Mouse (Mus musculus): ENCODE measurements around the gene Fbxo24.
"Not testable (repeated sequence)": the region's sequence is repeated elsewhere in the genome, so short reads cannot be mapped to it uniquely, and the experiment has no call there.

Gene Fbxo24

DNA sequence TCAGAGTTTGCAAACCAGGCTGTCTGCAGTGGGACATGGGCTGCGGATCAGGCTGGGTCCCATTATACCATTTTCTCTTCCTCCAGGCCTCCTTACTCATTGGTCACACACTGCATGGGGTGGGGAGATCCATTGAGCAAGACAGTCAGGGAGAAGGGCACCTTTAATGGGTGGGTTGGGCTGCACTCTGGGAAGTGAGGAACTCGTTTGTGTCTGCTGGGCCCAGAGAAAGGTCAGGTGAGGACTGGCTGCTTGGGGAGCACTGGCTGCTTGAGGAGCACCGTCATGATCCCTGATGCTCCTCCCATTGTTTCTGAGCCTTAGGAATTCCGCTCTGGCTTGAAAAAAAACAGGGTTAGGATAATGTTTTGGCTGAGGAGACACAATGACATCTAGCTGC, 14.1 kb upstream of the Fbxo24 start:
- DNase-seq (ENCODE audit: low spot score in 2 of 2) = no peak

DNA sequence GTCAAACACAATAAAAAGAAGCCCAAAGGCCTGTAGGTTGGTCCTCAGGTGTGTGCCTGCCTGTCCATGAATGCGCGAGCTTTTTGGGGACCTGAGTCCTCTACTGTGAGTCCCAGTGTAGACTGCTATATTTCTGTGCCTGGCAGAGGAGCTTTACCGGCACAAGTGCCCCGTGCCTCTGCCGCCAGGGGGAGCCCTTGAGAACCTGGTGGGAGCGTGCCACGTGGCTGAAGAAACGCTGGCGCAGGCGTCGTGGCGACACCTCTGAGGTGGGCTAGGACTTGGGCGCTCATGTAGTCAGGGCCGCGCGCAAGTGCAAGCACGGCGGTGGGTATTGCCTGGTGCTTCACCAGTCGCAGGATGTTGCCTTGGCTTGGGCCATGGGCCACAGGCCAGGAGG, 12.3 kb upstream of the Fbxo24 start, which contains the start of gene Sap25:
Sap25 (plus strand) TSS at position 281 of the 400 bp plus-strand sequence.
- peak in 1 of 2 experiments; percentile 24 for DNase-seq (ENCODE audit: low spot score in 2 of 2)

DNA sequence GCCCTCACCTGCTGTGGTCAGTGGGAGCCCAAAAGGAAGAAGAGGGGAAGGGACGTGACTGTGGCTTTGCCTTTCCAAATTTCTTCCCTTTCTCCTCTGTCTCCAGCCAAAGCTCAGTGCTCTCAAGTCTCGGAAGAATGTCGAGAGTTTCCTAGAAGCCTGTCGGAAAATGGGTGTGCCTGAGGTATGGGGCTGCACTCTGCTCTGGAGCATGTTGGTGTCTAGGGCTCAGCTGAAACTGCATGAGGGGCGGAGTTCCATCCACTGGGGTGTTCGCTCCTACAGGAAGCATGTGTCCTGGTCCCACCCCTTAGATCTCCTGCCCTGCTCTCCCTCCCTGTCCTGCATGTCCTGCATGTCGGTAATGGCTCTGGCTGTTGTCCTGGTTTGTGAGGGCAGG, 10.7 kb upstream of the Fbxo24 start:
- no peak for DNase-seq (ENCODE audit: low spot score in 2 of 2)

- no peak for DNase-seq (ENCODE audit: low spot score in 2 of 2)
These were observed 4.7 kb upstream of the Fbxo24 start for GRCm38 (mm10) chr5:137633397-137634084.

GRCm38 (mm10) chr5:137631591-137631990, 2.8 kb upstream of the Fbxo24 start:
- DNase-seq (ENCODE audit: low spot score in 2 of 2) = peak; percentile 58 to 71

- DNase-seq (ENCODE audit: low spot score in 2 of 2) = peak; percentile 91 to 92
These were observed 2.4 kb upstream of the Fbxo24 start for GRCm38 (mm10) chr5:137631171-137631570.

GRCm38 (mm10) chr5:137630602-137631001, 1.8 kb upstream of the Fbxo24 start:
- peak; percentile 48 to 56 for DNase-seq (ENCODE audit: low spot score in 2 of 2)

DNA sequence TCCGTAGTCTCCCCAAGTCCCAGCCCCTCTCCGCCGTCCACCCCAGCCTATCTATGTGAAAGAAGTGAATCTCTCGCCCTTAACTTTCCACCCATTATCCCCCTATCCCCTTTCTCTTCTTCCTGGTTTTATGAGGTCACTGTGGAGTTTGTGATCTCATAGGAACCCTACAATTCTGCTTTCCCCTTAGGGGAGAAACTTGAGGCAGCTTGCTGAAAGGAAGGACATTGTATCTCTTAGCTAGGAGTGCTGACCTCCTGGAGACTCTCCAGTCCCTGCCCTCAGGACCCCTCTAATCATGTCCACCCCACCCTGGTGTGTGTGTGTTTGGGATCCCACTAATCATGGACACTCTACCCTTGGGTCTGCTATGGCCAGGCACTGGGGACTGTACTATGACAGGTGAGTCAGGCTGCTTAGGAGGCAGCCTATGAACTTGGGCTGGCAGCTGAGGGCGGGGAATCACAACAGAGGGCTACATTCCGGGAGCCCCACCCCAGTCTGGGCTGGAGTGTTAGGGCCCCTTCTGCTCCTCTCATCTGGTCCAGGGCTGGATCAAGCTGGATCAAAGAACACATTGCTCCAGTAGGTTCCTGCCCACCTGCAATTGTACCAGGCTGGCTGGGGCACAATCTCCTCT, 1.2 kb upstream of the Fbxo24 start:
- DNase-seq (ENCODE audit: low spot score in 2 of 2) = peak; percentile 45

DNA sequence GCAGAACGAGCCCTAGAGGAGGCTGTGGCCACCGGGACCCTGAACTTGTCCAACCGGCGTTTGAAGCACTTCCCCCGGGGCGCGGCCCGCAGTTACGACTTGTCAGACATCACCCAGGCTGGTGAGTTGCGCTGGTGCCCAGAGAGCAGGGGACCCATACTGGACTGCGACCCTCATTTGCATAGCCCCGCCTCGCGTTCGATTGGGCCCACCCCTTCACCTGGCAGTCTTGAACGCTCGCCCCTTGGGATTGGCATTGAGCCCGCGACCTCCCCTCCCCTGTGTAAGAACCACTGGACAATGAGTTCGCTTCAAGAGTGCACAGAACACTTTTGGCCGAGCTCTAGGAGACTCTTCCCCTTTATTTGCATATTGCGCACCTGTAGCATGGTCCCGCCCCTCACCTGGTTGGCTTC, 512 bp upstream of the Fbxo24 start:
- DNase-seq (ENCODE audit: low spot score in 2 of 2) = peak; percentile 85 to 86

- peak; percentile 39 to 53 for DNase-seq (ENCODE audit: low spot score in 2 of 2)
These were observed 811 bp downstream of the Fbxo24 start for GRCm38 (mm10) chr5:137627991-137628390.

DNA sequence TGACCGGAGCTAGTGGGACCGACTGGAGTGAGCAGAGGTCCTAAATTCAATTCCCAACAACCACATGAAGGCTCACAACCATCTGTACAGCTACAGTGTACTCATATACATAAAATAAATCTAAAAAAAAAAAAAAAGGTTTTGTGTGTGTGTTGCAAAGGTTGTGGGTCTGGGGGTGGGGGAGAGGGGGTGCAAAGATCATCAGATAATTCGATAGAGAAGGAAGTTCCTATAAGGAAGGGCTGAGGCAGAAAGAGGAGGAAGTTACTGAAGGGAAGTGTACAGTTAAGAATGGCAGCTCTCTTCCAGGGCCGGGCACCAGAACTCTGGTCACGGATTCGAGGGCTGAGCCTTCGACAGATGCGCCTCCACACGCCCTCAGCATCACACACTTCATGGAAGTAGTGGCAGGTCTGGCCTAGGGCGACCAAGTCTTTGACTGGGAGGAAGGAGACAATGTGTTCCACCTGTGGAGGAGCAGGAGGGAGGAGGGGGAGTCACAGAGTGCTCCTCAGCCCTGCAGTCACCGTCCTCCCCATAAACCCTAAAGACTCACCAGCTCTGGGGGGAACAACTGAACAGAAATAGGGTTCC, 4.8 kb downstream of the Fbxo24 start:
- DNase-seq (ENCODE audit: low spot score in 2 of 2) = no peak

- no peak for DNase-seq (ENCODE audit: low spot score in 2 of 2)
These were observed 13.5 kb downstream of the Fbxo24 start for GRCm38 (mm10) chr5:137615347-137615746.

DNA sequence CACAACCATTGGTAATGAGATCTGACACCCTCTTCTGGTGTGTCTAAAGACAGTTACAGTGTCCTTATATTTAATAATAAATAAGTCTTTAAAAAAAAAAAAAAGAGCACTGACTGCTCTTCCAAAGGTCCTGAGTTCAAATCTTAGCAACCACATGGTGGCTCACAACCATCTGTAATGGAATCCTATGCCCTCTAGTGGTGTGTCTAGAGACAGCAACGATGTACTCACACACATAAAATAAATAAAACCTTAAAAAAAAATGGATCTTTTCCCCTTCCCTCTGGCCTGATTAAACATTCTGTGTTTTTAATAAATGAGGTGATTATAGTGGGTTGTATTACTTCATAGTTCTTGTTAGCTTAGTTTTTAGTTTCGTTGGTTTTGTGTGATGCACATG, 13.9 kb downstream of the Fbxo24 start:
- not testable (repeated sequence) for DNase-seq (ENCODE audit: low spot score in 2 of 2)

GRCm38 (mm10) chr5:137613550-137613949, 15.3 kb downstream of the Fbxo24 start, which contains the start of gene Pcolce:
TSS of gene Pcolce (minus strand) at chr5:137613784.
- DNase-seq (ENCODE audit: low spot score in 2 of 2) = no peak

DNA sequence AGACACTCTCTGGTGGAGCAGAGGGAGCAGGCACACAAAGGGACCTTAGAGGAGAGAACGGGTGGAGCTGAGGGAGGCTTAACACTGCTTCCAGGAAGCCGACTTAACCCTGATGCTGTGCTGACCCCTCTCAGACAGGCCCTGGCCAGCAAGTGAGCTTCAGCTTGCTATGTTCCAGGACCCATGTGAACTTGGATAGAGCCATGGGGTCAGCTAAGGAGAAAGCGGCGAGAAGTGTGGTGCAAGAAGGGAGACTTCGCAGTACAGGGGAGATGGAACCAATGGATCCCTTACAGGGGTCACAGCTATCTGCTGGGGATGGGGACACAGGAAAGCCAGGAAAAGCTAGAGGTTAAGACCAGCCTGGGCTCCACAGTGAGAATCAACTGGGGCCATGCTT, 15.7 kb downstream of the Fbxo24 start:
- DNase-seq (ENCODE audit: low spot score in 2 of 2) = no peak

DNA sequence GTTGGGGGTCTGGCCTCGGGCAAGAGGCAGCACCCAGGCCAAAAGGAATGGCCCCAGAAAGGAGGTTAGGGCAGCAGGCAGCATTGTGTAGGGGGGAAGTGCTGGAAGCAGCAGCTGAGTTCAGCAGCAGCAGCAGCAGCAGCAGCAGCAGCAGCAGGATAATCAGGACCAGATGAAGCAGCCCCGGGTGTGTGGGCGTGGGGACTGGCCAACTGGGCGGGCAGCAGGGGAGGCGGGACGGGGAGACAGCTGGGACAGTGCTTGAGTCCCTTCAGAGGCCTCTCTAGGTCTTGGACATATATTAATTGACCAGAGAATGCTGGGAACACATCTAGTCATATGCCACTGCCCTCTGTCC, 17.6 kb downstream of the Fbxo24 start:
- no peak for DNase-seq (ENCODE audit: low spot score in 2 of 2)

- DNase-seq (ENCODE audit: low spot score in 2 of 2) = peak; percentile 27 to 38
These were observed 18.1 kb downstream of the Fbxo24 start for GRCm38 (mm10) chr5:137610548-137611244.

GRCm38 (mm10) chr5:137610056-137610455, 18.7 kb downstream of the Fbxo24 start:
- DNase-seq (ENCODE audit: low spot score in 2 of 2) = no peak

DNA sequence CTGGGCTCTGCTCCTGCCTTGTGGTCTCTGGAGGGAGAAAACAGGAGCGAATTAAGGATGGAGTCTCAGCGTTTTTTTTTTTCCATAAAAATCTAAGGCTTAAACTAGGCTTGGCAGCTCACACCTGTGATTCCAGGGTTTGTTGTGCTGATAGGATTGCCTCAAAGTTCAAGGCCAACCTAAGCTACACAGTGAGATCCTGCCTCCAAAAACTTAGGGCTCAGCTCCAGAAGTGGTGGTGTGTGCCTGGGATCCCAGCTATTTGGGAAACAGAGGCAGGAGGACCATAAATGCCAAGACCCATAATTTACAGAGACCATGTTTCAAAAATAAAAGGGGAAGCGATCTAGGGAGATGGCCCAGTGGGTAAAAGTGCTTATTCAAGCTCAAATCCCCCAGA, 19.5 kb downstream of the Fbxo24 start:
- DNase-seq (ENCODE audit: low spot score in 2 of 2) = peak in 1 of 2 experiments; percentile 43

- DNase-seq (ENCODE audit: low spot score in 2 of 2) = no peak
These were observed 20.1 kb downstream of the Fbxo24 start for GRCm38 (mm10) chr5:137608654-137609190.

GRCm38 (mm10) chr5:137607860-137608653, 20.7 kb downstream of the Fbxo24 start:
- no peak for DNase-seq (ENCODE audit: low spot score in 2 of 2)

All from spleen, postnatal 36 days (tissue).